Mouse (Mus musculus): ENCODE results near the gene Palmd.

- TF ChIP-seq EP300 (IDR thresholded peaks at IDR 0.05) = no peak
- TF ChIP-seq CTCF (IDR thresholded peaks at IDR 0.05) = no peak
Measured at GRCm38 (mm10) chr3:116914931-116915330, 53.9 kb downstream of the Palmd start.

All from lung, postnatal 0 days (tissue).